Mouse (Mus musculus): ENCODE data around the gene Fmnl3.

- no peak for TF ChIP-seq GATA1 (IDR thresholded peaks at IDR 0.05; ENCODE audit: borderline replicate concordance, low read length)
- TF ChIP-seq FLI1 (IDR thresholded peaks at IDR 0.05; ENCODE audit: low read length): no peak
These were observed 20.5 kb upstream of the Fmnl3 start for GRCm38 (mm10) chr15:99390472-99391401.
